Mouse (Mus musculus) megakaryocyte, adult 5-6 weeks (primary cell): ENCODE results near the gene Bud31. TPM values are rescaled to one million over a fixed set of nuclear protein-coding genes. Genes with fewer than 3 reads are reported as not detected.

Source experiments
- ATAC-seq: 2 replicates; pipeline ENCODE4 v1.8.0; 2016; ENCODE audit warnings: mild to moderate bottlenecking, inconsistent platforms; ENCODE audit not compliant: poor library complexity, severe bottlenecking
- total RNA-seq, 2 experiments: library from RNA; stranded (forward) in 1 of 2; stranded (reverse) in 1 of 2; fragments of 153-499, 151-499 nt in 1 of 2; fragments of 221-1000, 200-1000 nt in 1 of 2; gene quantifications; 2 replicates each; pipeline versions ENCODE4 v1.2.3 to v1.2.4; 2015 to 2017

Gene Bud31
- total RNA-seq, 2 experiments from 2014 or later = 179 to 217 TPM

DNA sequence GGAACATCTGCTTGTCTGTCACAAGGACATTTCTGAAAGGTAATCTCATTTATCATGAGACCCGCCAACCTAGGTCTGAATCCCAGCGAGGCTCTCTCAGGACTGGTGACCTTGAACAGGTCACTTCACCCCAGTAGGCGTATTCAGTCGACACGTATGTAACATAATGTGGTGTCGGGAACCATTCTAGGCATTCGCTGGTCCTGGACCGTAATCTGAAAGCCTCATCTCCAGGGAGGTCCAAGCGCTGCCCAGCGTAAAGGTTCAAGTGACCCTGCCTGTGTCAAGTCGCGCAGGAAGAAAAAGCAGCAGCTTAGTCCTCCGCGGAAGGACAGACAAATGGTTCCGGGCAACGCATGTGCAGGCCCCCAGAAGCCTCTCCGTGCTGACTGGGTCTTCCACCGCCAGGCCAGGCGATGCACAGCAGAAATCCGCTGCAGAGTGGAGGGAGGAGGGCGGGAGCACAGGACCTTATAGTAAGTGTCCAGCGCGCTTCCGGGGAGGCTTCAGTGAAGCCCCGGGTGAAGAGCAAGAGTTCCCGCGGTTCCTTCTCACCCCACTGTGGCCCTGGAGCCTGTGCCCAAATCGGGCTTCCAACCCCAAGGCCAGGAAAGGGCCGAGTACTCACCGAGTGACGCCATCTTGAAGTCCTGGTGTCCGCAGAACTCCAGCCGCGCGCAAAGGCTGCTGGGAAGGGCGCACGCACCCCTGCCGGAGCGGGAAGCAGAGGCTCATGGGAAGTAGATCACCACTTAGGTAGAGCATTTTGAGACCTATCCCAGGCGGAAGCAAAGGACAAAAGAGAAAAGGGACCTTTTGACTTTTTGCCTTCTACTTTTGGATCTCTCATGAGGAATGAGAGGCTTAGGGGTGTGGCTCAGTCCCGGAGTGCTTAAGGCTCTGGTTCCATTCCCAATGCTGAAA lies 51.0 kb downstream of the Bud31 start:
- peak; percentile 99 for ATAC-seq

DNA sequence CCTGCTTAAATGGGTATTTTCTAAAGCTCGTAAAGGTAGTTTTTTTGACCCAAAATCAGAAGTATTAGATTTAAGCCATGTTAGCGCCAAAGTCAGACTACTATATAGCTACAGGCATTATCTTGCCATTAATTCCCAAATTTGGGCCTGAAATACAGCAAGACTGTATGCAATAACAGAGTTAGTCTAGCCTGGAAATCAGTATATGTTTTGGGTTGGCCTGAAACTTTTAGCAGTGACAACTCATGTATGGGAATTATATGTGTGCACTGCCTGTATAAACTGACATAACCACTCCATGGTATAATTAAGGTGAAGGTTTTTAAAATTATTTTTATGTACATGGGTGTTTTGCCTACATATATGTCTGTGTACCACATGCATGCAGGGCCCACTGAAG lies 51.8 kb downstream of the Bud31 start, which contains the start of gene Atp5j2:
Gene Atp5j2, minus strand, starts transcription at position 101 of the 400 bp plus-strand sequence.
- no peak for ATAC-seq

Other genes starting within 250 kb of the Bud31 start
- gene Smurf1, start 174.5 kb upstream of the Bud31 start, total RNA-seq (2015) = 4.7 and 5.1 TPM in 2 replicates
- 6.7 and 6.9 TPM in 2 replicates for gene Smurf1, start 174.5 kb upstream of the Bud31 start, total RNA-seq (2017)
- gene Gm4871, start 107.6 kb upstream of the Bud31 start, total RNA-seq (2015) = not detected in 2 replicates
- gene Gm4871, start 107.6 kb upstream of the Bud31 start, total RNA-seq (2017) = not detected in 2 replicates
- not detected in 2 replicates for gene 1700018F24Rik, start 97.4 kb upstream of the Bud31 start, total RNA-seq (2015)
- not detected in 2 replicates for gene 1700018F24Rik, start 97.4 kb upstream of the Bud31 start, total RNA-seq (2017)
- gene Arpc1a, start 56.5 kb upstream of the Bud31 start, total RNA-seq (2015) = 98.2 and 102 TPM in 2 replicates
- 65.2 and 77.0 TPM in 2 replicates for gene Arpc1a, start 56.5 kb upstream of the Bud31 start, total RNA-seq (2017)
- gene Kpna7, start 56.3 kb upstream of the Bud31 start, total RNA-seq (2015) = not detected in 2 replicates
- gene Kpna7, start 56.3 kb upstream of the Bud31 start, total RNA-seq (2017) = not detected in 2 replicates
- gene Arpc1b, start 26.1 kb upstream of the Bud31 start, total RNA-seq (2015) = 361 and 425 TPM in 2 replicates
- 297 and 318 TPM in 2 replicates for gene Arpc1b, start 26.1 kb upstream of the Bud31 start, total RNA-seq (2017)
- gene Pdap1, start 124 bp upstream of the Bud31 start, total RNA-seq (2015) = 24.8 and 26.1 TPM in 2 replicates
- 140 and 144 TPM in 2 replicates for gene Pdap1, start 124 bp upstream of the Bud31 start, total RNA-seq (2017)
- 6.5 and 7.9 TPM in 2 replicates for gene Ptcd1, start 26.7 kb downstream of the Bud31 start, total RNA-seq (2015)
- 14.8 and 15.3 TPM in 2 replicates for gene Ptcd1, start 26.7 kb downstream of the Bud31 start, total RNA-seq (2017)
- gene Cpsf4, start 26.9 kb downstream of the Bud31 start, total RNA-seq (2015) = 16.6 and 17.0 TPM in 2 replicates
- 34.0 and 37.8 TPM in 2 replicates for gene Cpsf4, start 26.9 kb downstream of the Bud31 start, total RNA-seq (2017)
- 310 and 322 TPM in 2 replicates for gene Atp5j2, start 51.7 kb downstream of the Bud31 start, total RNA-seq (2015)
- gene Atp5j2, start 51.7 kb downstream of the Bud31 start, total RNA-seq (2017) = 103 and 107 TPM in 2 replicates
- 6.2 and 6.4 TPM in 2 replicates for gene Zkscan14, start 61.5 kb downstream of the Bud31 start, total RNA-seq (2015)
- gene Zkscan14, start 61.5 kb downstream of the Bud31 start, total RNA-seq (2017) = 30.8 and 31.7 TPM in 2 replicates
- gene Zkscan5, start 64.2 kb downstream of the Bud31 start, total RNA-seq (2015) = 2.6 and 2.7 TPM in 2 replicates
- gene Zkscan5, start 64.2 kb downstream of the Bud31 start, total RNA-seq (2017) = 4.6 and 5.4 TPM in 2 replicates
- gene Zfp655, start 91.4 kb downstream of the Bud31 start, total RNA-seq (2015) = 31.1 and 36.1 TPM in 2 replicates
- gene Zfp655, start 91.4 kb downstream of the Bud31 start, total RNA-seq (2017) = 23.4 and 27.2 TPM in 2 replicates
- gene Zscan25, start 140.1 kb downstream of the Bud31 start, total RNA-seq (2015) = 5.4 and 6.4 TPM in 2 replicates
- 3.2 and 3.5 TPM in 2 replicates for gene Zscan25, start 140.1 kb downstream of the Bud31 start, total RNA-seq (2017)
- not detected in 2 replicates for gene Cyp3a57, start 204.9 kb downstream of the Bud31 start, total RNA-seq (2015)
- not detected in 2 replicates for gene Cyp3a57, start 204.9 kb downstream of the Bud31 start, total RNA-seq (2017)